Mouse (Mus musculus): ENCODE data around the gene Prkcd. TPM values are rescaled to one million over a fixed set of nuclear protein-coding genes. Genes with fewer than 3 reads are reported as not detected.

Prkcd gene
- polyA plus RNA-seq, 1 experiment from 2014 or later: 37.3 TPM

Small RNAs within 50 kb of the gene (microRNA-seq; reads per million reads assigned to microRNA genes)
- 5.8 reads per million, percentile 15 among the genes with 10 or more reads in this experiment for gene Mir3076

Other genes starting within 250 kb of the Prkcd start
- 39.6 TPM in 2 replicates for gene Dcp1a, start 146.7 kb downstream of the Prkcd start, polyA plus RNA-seq (2016; fragmentation: Nextera tagmentation; extraction: Ambion mirVana)
- 1.8 and 2.1 TPM in 2 replicates for gene Cacna1d, start 134.8 kb downstream of the Prkcd start, polyA plus RNA-seq (2016; fragmentation: Nextera tagmentation; extraction: Ambion mirVana)
- 316 and 334 TPM in 2 replicates for gene Tkt, start 77.9 kb downstream of the Prkcd start, polyA plus RNA-seq (2016; fragmentation: Nextera tagmentation; extraction: Ambion mirVana)
- gene Rft1, start 28.1 kb upstream of the Prkcd start, polyA plus RNA-seq (2016; fragmentation: Nextera tagmentation; extraction: Ambion mirVana): 15.5 and 15.7 TPM in 2 replicates
- gene Sfmbt1, start 88.6 kb upstream of the Prkcd start, polyA plus RNA-seq (2016; fragmentation: Nextera tagmentation; extraction: Ambion mirVana): 17.0 and 18.5 TPM in 2 replicates
- 29.5 and 30.2 TPM in 2 replicates for gene Tmem110, start 199.4 kb upstream of the Prkcd start, polyA plus RNA-seq (2016; fragmentation: Nextera tagmentation; extraction: Ambion mirVana)